Mouse (Mus musculus): ENCODE results near the gene Tnfrsf8.

GRCm38 (mm10) chr4:145229524-145230163 lies 85.3 kb downstream of the Tnfrsf8 start:
- TF ChIP-seq CTCF (IDR thresholded peaks at IDR 0.05; ENCODE audit: low read depth) (no peak), EP300 (IDR thresholded peaks at IDR 0.05; ENCODE audit: low read depth) (no peak)

Data from liver, embryonic 14.5 days (tissue).